Comparison of ENCODE assay signal across 7 mouse cellular contexts in the genomic region with DNA sequence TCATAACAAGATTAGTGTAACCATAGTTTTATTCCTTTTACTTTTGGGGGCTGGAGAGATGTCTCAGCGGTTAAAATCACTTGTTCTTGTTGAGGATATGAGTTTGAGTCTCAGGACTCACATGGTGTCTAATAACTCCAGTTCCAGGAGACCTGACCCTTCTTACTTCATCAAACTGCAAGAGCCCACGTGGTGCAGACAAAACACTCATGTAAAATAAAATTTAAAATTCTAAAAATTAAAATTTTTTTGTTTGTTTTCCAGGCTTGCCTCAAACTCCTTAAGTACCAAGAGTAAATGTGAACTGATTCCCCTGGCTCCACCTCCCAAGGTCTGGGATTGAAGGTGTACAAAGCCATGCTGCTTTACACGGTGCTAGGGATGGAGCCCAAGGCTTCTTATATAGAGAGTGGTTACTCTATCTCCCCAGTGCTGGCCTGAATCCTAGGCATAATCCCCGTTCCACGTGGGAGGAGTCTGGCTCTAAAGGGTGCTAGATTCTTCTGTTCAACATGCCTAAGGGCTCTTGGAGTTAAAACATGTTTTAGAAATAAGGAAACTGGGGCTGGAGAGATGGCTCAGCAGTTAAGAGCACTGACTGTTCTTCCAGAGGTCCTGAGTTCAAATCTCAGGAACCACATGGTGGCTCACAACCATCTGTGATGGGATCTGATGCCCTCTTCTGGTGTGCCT. TPM values are rescaled to one million over a fixed set of nuclear protein-coding genes. Genes with fewer than 3 reads are reported as not detected.
DNase-seq lines count a peak whose midpoint lies in the region; ATAC-seq and TF ChIP-seq lines count a peak whose summit lies in the region.

No protein-coding gene starts in this region.

- no peak overlapping the region for H3K9ac ChIP-seq in forebrain, embryonic 11.5 days (ENCODE audit: low read length)
- H3K9ac ChIP-seq in neural tube, embryonic 15.5 days (replicated peaks): no peak overlapping the region

- H3K4me2 ChIP-seq in forebrain, embryonic 11.5 days (ENCODE audit: low read depth, low read length, severe bottlenecking): no peak overlapping the region; the same call in 1 of the 2 replicates
- H3K4me2 ChIP-seq in neural tube, embryonic 15.5 days: peak overlapping the region; percentile 87

- H3K27me3 ChIP-seq in forebrain, embryonic 11.5 days (ENCODE audit: control insufficient read depth, insufficient read depth, low read length): peaks cover 8% of the 10 kb centered on the region; the same call in 1 of the 2 replicates
- peaks cover 41% of the 10 kb centered on the region for H3K27me3 ChIP-seq in limb, embryonic 10.5 days (ENCODE audit: low read depth, poor library complexity, severe bottlenecking)
- 0 out of 2 replicates have a peak, but pooled peaks cover 3% of the 10 kb centered on the region for H3K27me3 ChIP-seq in neural tube, embryonic 15.5 days (replicated peaks)

- peaks cover 7% of the 10 kb centered on the region for H3K4me1 ChIP-seq in lung, adult 2 months (ENCODE audit: control insufficient read depth, insufficient read depth, low read length)
- 0 out of 2 replicates have a peak, but pooled peaks cover 2% of the 10 kb centered on the region for H3K4me1 ChIP-seq in forebrain, embryonic 11.5 days (replicated peaks; ENCODE audit: control insufficient read depth, insufficient read depth, low read length)
- H3K4me1 ChIP-seq in limb, embryonic 10.5 days: peaks cover 15% of the 10 kb centered on the region
- peaks cover 15% of the 10 kb centered on the region for H3K4me1 ChIP-seq in neural tube, embryonic 15.5 days

- no peak; the same call in 1 of the 2 replicates for ATAC-seq in forebrain, embryonic 11.5 days (replicated peaks; ENCODE audit: low FRiP score)
- no peak for ATAC-seq in neural tube, embryonic 15.5 days (ENCODE audit: low FRiP score)

- 25% methylated on average over 5 of the region's 5 CpGs for WGBS in lung, adult 2 months
- 17% methylated on average over 5 of the region's 5 CpGs for WGBS in forebrain, embryonic 11.5 days
- 21% methylated on average over 5 of the region's 5 CpGs for WGBS in limb, embryonic 10.5 days
- WGBS in neural tube, embryonic 15.5 days: 23% methylated on average over 5 of the region's 5 CpGs

- H3K9me3 ChIP-seq in forebrain, embryonic 11.5 days (ENCODE audit: control insufficient read depth, low read length): no peaks in the 10 kb centered on the region
- no peaks in the 10 kb centered on the region for H3K9me3 ChIP-seq in limb, embryonic 10.5 days (replicated peaks)
- no peaks in the 10 kb centered on the region for H3K9me3 ChIP-seq in neural tube, embryonic 15.5 days (replicated peaks)

- H3K4me3 ChIP-seq in lung, adult 2 months (replicated peaks; ENCODE audit: extremely low read depth, low read depth, low read length): no peak overlapping the region
- peak overlapping the region; percentile 57; the same call in 1 of the 2 replicates for H3K4me3 ChIP-seq in forebrain, embryonic 11.5 days (ENCODE audit: low read depth, low read length)
- peak overlapping the region; percentile 64 for H3K4me3 ChIP-seq in limb, embryonic 10.5 days
- peak overlapping the region; percentile 68 for H3K4me3 ChIP-seq in neural tube, embryonic 15.5 days (replicated peaks)

- no peaks in the 10 kb centered on the region for H3K36me3 ChIP-seq in forebrain, embryonic 11.5 days (ENCODE audit: control insufficient read depth, insufficient read depth, low read length)
- no peaks in the 10 kb centered on the region for H3K36me3 ChIP-seq in limb, embryonic 10.5 days
- peaks cover 11% of the 10 kb centered on the region for H3K36me3 ChIP-seq in neural tube, embryonic 15.5 days

- no peak overlapping the region for H3K27ac ChIP-seq in forebrain, embryonic 11.5 days (ENCODE audit: low read depth, low read length)
- no peak overlapping the region for H3K27ac ChIP-seq in limb, embryonic 10.5 days
- no peak overlapping the region for H3K27ac ChIP-seq in neural tube, embryonic 15.5 days (replicated peaks)

- no peak for TF ChIP-seq CTCF in lung, adult 2 months (IDR thresholded peaks at IDR 0.05; ENCODE audit: insufficient read depth, low read length)

- peak; percentile 23 to 30 for DNase-seq in lung, adult 18-20 months
- DNase-seq in lung, adult 2 months: no peak
- no peak for DNase-seq in forebrain, embryonic 11.5 days (ENCODE audit: low spot score)
- DNase-seq in limb, embryonic 10.5 days (ENCODE audit: low spot score): no peak
- DNase-seq in retina, postnatal 1 day: no peak
- DNase-seq in spleen, adult 18-20 months: no peak

- TF ChIP-seq POLR2A in lung, adult 2 months (IDR thresholded peaks at IDR 0.05; ENCODE audit: borderline replicate concordance, extremely low read depth, low read depth, low read length): no peak

RNA-seq across cellular contexts. Expression of gene Rab3d, which starts 0.8 kb away (rescaled TPM):
- 83.6 and 104 TPM in 2 replicates for polyA plus RNA-seq in lung, adult 2 months (2012; rRNA removed)
- 7.5 and 8.7 TPM in 2 replicates for polyA plus RNA-seq in forebrain, embryonic 11.5 days (2014; fragmentation: Nextera tagmentation; extraction: Ambion mirVana)
- polyA plus RNA-seq in limb, embryonic 10.5 days (2016; fragmentation: Nextera tagmentation; extraction: Ambion mirVana): 2.7 and 5.0 TPM in 2 replicates
- polyA plus RNA-seq in neural tube, embryonic 15.5 days (2015; fragmentation: Nextera tagmentation; extraction: Ambion mirVana): 23.6 and 24.7 TPM in 2 replicates

RNA-seq across cellular contexts. Expression of gene Ccdc159, which starts 8.4 kb away (rescaled TPM):
- 6.3 and 7.6 TPM in 2 replicates for polyA plus RNA-seq in lung, adult 2 months (2012; rRNA removed)
- 4.4 and 4.5 TPM in 2 replicates for polyA plus RNA-seq in forebrain, embryonic 11.5 days (2014; fragmentation: Nextera tagmentation; extraction: Ambion mirVana)
- 3.0 and 3.9 TPM in 2 replicates for polyA plus RNA-seq in limb, embryonic 10.5 days (2016; fragmentation: Nextera tagmentation; extraction: Ambion mirVana)
- 8.9 and 10.0 TPM in 2 replicates for polyA plus RNA-seq in neural tube, embryonic 15.5 days (2015; fragmentation: Nextera tagmentation; extraction: Ambion mirVana)

RNA-seq across cellular contexts. Expression of gene Tmem205, which starts 8.5 kb away (rescaled TPM):
- 190 and 194 TPM in 2 replicates for polyA plus RNA-seq in lung, adult 2 months (2012; rRNA removed)
- polyA plus RNA-seq in forebrain, embryonic 11.5 days (2014; fragmentation: Nextera tagmentation; extraction: Ambion mirVana): 30.3 and 31.0 TPM in 2 replicates
- polyA plus RNA-seq in limb, embryonic 10.5 days (2016; fragmentation: Nextera tagmentation; extraction: Ambion mirVana): 31.1 and 33.5 TPM in 2 replicates
- polyA plus RNA-seq in neural tube, embryonic 15.5 days (2015; fragmentation: Nextera tagmentation; extraction: Ambion mirVana): 52.8 and 54.6 TPM in 2 replicates

RNA-seq across cellular contexts. Expression of gene Plppr2, which starts 18.0 kb away (rescaled TPM):
- polyA plus RNA-seq in lung, adult 2 months (2012; rRNA removed): 15.6 and 19.2 TPM in 2 replicates
- 24.2 and 27.1 TPM in 2 replicates for polyA plus RNA-seq in forebrain, embryonic 11.5 days (2014; fragmentation: Nextera tagmentation; extraction: Ambion mirVana)
- polyA plus RNA-seq in limb, embryonic 10.5 days (2016; fragmentation: Nextera tagmentation; extraction: Ambion mirVana): 6.4 and 7.8 TPM in 2 replicates
- polyA plus RNA-seq in neural tube, embryonic 15.5 days (2015; fragmentation: Nextera tagmentation; extraction: Ambion mirVana): 86.4 and 100 TPM in 2 replicates

RNA-seq across cellular contexts. Expression of gene Swsap1, which starts 36.7 kb away (rescaled TPM):
- 10.1 and 10.8 TPM in 2 replicates for polyA plus RNA-seq in lung, adult 2 months (2012; rRNA removed)
- 18.5 and 22.2 TPM in 2 replicates for polyA plus RNA-seq in forebrain, embryonic 11.5 days (2014; fragmentation: Nextera tagmentation; extraction: Ambion mirVana)
- 7.3 and 8.2 TPM in 2 replicates for polyA plus RNA-seq in limb, embryonic 10.5 days (2016; fragmentation: Nextera tagmentation; extraction: Ambion mirVana)
- 9.5 and 10.8 TPM in 2 replicates for polyA plus RNA-seq in neural tube, embryonic 15.5 days (2015; fragmentation: Nextera tagmentation; extraction: Ambion mirVana)

Comparison
In these comparisons a context has a peak if more than half of its experiments do, and no peak if none do; other contexts are left out.
1. DNase-seq: peak in lung, adult 18-20 months (2 of 2); none in lung, adult 2 months (single experiment), forebrain, embryonic 11.5 days (single experiment), limb, embryonic 10.5 days (single experiment), retina, postnatal 1 day (single experiment) and spleen, adult 18-20 months (0 of 2).